Mouse (Mus musculus) adipocyte (in vitro differentiated cells): ENCODE results near the gene Syngr4.
"Not testable (repeated sequence)": the region's sequence is repeated elsewhere in the genome, so short reads cannot be mapped to it uniquely, and the experiment has no call there.

ENCODE experiments used
- DNase-seq: peaks from one replicate; pipeline ENCODE4 v3.0.0-alpha.2; 2016; ENCODE audit warnings: low spot score

The Syngr4 gene

GRCm38 (mm10) chr7:45896517-45897257, at the start of gene Syngr4, which contains the start of gene Tmem143:
Gene Syngr4 (minus strand): TSS chr7:45896714.
Gene Tmem143 (plus strand): TSS chr7:45896941.
- peak; percentile 99 for DNase-seq

- not testable (repeated sequence) for DNase-seq
These were observed 46.8 kb upstream of the Syngr4 start for GRCm38 (mm10) chr7:45943280-45943679.

GRCm38 (mm10) chr7:45941986-45942385, 45.5 kb upstream of the Syngr4 start:
- no peak for DNase-seq

GRCm38 (mm10) chr7:45939836-45940235, 43.3 kb upstream of the Syngr4 start:
- DNase-seq = no peak

GRCm38 (mm10) chr7:45935114-45935513, 38.6 kb upstream of the Syngr4 start:
- DNase-seq = peak; percentile 54

- DNase-seq = not testable (repeated sequence)
These were observed 37.3 kb upstream of the Syngr4 start for GRCm38 (mm10) chr7:45933766-45934165.

GRCm38 (mm10) chr7:45929688-45930087, 33.2 kb upstream of the Syngr4 start:
- no peak for DNase-seq

- DNase-seq = no peak
These were observed 32.2 kb upstream of the Syngr4 start for GRCm38 (mm10) chr7:45928626-45929295.

- no peak for DNase-seq
These were observed 27.9 kb upstream of the Syngr4 start for GRCm38 (mm10) chr7:45924429-45924816.

GRCm38 (mm10) chr7:45923762-45924428, 27.4 kb upstream of the Syngr4 start, which contains the start of gene Ccdc114:
Gene Ccdc114 (plus strand): TSS chr7:45924072.
- peak; percentile 34 for DNase-seq

- peak; percentile 81 for DNase-seq
These were observed 26.6 kb upstream of the Syngr4 start for GRCm38 (mm10) chr7:45922928-45923761.

- no peak for DNase-seq
These were observed 25.6 kb upstream of the Syngr4 start for GRCm38 (mm10) chr7:45921950-45922600.

GRCm38 (mm10) chr7:45921242-45921621, 24.7 kb upstream of the Syngr4 start, which contains the start of gene Emp3:
Gene Emp3 (minus strand): TSS chr7:45921404.
- DNase-seq = no peak

GRCm38 (mm10) chr7:45920583-45921241, 24.2 kb upstream of the Syngr4 start:
- DNase-seq = no peak

- no peak for DNase-seq
These were observed 23.2 kb upstream of the Syngr4 start for GRCm38 (mm10) chr7:45919761-45920160.

GRCm38 (mm10) chr7:45919083-45919671, 22.7 kb upstream of the Syngr4 start:
- DNase-seq = no peak

- no peak for DNase-seq
These were observed 21.4 kb upstream of the Syngr4 start for GRCm38 (mm10) chr7:45917926-45918325.

GRCm38 (mm10) chr7:45917004-45917704, 20.6 kb upstream of the Syngr4 start:
- DNase-seq = no peak
